Mouse (Mus musculus): ENCODE measurements at regions not wholly inside any gene's neighbourhood (a gene's known extent, or its start where the extent isn't known, plus 50 kb on each side); places are given as distances from the start of the nearest gene placed in this dataset.
"Not testable (repeated sequence)": the region's sequence is repeated elsewhere in the genome, so short reads cannot be mapped to it uniquely, and the experiment has no call there.

DNA sequence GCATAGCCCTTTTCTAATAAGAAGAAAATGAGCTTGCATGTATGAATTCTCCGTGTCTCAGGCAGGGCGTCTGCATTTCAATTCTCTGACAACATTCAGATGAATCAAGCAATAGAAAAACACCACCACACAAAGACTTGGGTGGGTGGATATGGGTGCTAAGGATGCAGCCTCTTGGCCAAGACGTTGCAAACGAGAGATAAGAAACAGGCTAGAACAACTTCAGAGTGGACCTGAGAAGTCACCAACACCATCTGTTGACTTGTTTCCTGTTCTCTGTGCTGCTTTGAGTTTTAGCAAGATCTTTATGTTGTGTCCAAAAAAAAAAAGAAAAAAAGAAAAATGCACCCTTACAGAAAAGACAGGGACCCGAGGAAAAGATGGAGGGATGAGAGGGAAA is 277.0 kb downstream of the Gxylt1 start:
- no peak for DNase-seq (ENCODE audit: low read depth, low spot score)

DNA sequence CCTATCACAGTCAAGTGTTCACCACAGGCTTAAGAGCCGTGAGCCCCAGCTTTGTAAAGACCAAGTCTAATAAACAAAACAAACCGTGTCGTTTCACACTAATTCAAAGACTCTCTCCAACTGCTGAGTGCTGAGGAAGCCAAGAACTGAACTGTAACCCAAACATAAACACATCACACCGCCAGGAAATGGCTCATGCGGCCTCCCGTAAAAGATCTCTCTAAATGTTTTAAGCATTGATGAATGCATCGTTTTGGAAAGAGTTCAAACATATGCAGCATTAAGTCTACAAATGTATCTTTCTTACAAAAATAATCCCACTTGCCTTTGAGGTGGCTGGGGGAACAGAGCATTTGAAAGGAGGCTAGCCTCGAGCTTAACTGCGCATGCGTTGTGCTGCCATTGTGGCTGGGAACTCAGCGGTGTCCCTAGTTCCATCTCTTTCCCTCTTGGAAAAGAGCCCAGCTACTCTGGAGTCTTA is 280.7 kb downstream of the Gxylt1 start:
- no peak for DNase-seq (ENCODE audit: low read depth, low spot score)

DNA sequence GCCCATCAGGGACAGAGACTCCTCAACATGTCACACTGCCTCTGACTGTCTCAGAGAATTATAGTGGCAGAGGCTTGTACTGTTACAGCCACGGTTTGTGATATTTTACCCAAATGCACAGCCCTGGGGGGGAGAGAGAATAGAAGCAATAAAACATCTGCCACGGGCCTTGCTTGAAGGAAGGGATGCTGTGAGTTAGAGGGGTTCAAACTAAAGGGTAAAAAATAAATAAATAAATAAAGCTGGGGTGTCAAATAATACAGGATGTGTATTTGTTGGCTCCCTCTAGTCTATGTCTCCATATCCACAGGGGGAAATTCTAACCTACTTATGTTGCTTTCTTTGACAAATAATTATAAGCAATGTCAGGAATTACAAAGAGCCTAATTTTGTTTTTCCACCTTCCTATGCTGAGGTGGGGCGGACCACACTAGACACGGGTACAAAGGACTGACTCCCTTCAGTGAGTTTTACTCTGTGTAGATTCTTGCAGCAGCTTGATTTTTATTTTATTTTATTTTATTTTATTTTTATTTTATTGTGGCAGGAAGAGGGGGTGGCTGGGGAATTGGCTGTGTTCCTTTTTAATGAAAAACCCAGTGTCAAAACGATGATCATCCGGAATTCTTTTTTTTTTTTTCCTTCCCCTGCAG is 281.3 kb downstream of the Gxylt1 start:
- DNase-seq (ENCODE audit: low read depth, low spot score): no peak

DNA sequence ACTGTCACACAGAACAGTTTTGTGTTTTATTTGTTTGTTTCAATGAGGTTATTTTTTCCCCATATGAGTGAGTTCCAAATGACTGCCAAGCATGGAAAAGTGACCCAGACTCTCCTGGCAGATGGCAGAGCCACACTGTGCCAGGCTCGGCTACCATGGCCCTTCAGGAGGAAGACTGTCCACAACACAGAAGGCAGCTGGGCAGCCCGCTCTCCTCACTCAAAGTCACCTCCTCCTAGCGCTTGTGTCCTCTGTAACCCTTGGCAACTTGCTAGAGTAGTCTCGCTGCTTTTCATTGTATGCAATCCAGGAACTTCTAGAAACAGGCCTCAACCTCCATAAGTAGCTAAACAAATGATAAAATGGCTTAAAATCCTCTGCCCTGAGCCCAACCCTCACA is 299.2 kb downstream of the Gxylt1 start:
- DNase-seq (ENCODE audit: low read depth, low spot score): no peak

DNA sequence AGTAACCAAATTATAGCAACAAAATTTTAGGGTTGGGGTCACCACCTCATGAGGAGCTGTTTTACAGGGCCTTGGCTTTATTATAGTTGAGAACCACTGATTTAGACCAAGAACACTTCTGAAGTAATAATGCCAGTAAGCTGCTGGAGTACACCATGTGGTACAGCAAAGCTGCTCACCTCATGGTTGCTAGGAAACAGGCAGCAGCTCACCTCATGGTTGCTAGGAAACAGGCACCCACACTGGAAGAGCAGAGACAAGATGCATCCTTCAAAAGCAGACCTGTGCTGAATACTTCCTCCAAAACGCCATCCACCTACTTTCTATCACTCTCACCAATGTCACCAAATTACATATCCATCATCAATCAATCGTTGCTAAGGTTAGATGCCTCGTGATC is 300.0 kb downstream of the Gxylt1 start:
- DNase-seq (ENCODE audit: low read depth, low spot score): no peak

GRCm38 (mm10) chr15:92973651-92974229 is 301.2 kb downstream of the Gxylt1 start:
- no peak for DNase-seq (ENCODE audit: low read depth, low spot score)

- no peak for DNase-seq (ENCODE audit: low read depth, low spot score)
Measured at GRCm38 (mm10) chr15:92965556-92965955, 309.4 kb downstream of the Gxylt1 start.

DNA sequence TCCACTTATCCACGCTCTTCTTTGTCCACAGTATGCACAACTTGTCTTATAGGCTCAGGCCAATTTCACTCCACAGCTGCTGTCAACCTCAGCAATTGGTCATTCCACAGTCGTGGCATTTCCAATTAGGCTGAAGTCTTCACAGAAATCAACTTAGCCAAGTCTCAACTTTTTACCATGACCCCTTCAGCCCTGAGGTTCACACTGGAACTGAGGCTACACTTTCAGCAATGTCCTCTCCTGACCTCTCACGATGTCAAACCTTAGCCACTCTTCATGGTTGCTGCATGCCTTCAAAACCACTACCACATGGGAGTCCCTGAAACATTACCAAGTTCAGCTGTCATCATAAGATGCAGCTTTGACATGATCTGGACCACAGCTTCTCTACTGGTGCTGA is 310.1 kb downstream of the Gxylt1 start:
- DNase-seq (ENCODE audit: low read depth, low spot score): no peak

- no peak for DNase-seq (ENCODE audit: low read depth, low spot score)
Measured at GRCm38 (mm10) chr15:92964131-92964530, 310.8 kb downstream of the Gxylt1 start.

GRCm38 (mm10) chr15:92950912-92951311 is 324.1 kb downstream of the Gxylt1 start:
- not testable (repeated sequence) for DNase-seq (ENCODE audit: low read depth, low spot score)

GRCm38 (mm10) chr15:92946216-92946615 is 328.8 kb downstream of the Gxylt1 start:
- DNase-seq (ENCODE audit: low read depth, low spot score): no peak

GRCm38 (mm10) chr15:92903821-92904220 is 371.2 kb downstream of the Gxylt1 start:
- no peak for DNase-seq (ENCODE audit: low read depth, low spot score)

GRCm38 (mm10) chr15:92897277-92897676 is 377.7 kb downstream of the Gxylt1 start:
- DNase-seq (ENCODE audit: low read depth, low spot score): no peak

DNA sequence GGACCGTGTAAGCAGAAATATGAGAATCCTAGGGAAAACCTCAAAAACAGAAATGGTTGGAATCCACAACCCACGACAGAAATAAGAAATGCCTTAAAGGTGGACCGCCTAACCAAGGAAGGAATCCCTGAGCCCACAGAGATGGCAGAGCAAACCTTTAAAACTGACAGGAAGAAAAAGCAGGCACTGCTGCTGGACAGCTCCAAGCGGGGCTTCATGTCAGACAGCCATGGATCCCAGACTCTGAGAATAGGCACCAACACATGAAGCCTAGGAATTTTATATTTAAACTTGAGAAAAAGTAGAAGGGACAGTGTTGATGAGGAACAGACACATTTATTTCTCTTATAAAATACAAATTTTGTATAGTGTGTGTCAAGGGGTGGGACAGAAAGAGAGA is 379.1 kb downstream of the Gxylt1 start:
- no peak for DNase-seq (ENCODE audit: low read depth, low spot score)

- no peak for DNase-seq (ENCODE audit: low read depth, low spot score)
Measured at GRCm38 (mm10) chr15:92876438-92876837, 398.5 kb downstream of the Gxylt1 start.

GRCm38 (mm10) chr15:92864106-92864505 is 410.9 kb downstream of the Gxylt1 start:
- DNase-seq (ENCODE audit: low read depth, low spot score): no peak

DNA sequence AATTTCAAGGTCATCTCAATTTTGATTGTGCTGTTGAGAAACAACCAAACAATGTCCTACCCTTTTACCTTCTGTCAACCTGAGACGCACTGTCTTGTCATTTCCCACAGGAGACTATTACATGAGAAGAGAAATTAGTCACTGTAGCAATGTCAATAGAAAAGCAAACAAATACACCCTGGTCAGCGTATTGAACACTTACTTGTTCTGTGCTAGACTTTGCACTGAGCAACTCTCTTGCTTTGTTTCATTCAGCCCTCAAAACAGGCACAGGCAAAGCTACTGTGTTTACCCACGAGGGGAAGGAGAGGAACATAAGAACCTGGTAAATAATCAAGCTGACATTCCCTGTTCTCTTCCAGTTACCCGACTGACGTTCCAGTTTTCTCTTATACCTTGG is 424.1 kb downstream of the Gxylt1 start:
- DNase-seq (ENCODE audit: low read depth, low spot score): no peak

- no peak for DNase-seq (ENCODE audit: low read depth, low spot score)
Measured at GRCm38 (mm10) chr15:92840035-92840434, 434.9 kb downstream of the Gxylt1 start.

DNA sequence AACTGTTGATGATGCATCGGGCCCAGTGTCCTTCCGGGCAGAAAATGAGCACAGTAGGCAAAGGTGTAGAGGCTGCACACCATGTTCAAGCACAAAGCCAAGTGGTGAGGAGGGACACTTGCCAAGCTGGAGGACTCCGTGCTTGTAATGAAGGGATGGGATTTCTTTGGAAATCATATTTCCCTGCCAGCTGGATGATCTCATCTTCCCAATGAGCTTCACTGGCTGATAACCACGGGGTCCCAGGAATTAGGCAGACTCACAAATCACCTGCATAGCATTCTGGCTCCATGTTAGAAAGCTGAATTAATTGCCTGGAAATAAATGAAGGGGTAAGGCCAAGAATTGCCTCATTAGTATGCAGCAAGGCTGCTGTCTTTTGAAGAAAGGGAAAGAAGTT is 435.4 kb downstream of the Gxylt1 start:
- no peak for DNase-seq (ENCODE audit: low read depth, low spot score)

GRCm38 (mm10) chr15:92826136-92826535 is 429.5 kb downstream of the Pdzrn4 start:
- no peak for DNase-seq (ENCODE audit: low read depth, low spot score)
